Mouse (Mus musculus) forebrain, embryonic 16.5 days (tissue): ENCODE results near the gene Lman1l. TPM values are rescaled to one million over a fixed set of nuclear protein-coding genes. Genes with fewer than 3 reads are reported as not detected.

Source experiments
- ATAC-seq: fragments of 200-750 bp; cut with Nextera tagmentation; 2 replicates; pipeline ENCODE4 v1.8.0; 2017; ENCODE audit warnings: mild to moderate bottlenecking, moderate library complexity
- H3K27ac ChIP-seq: fragments of 300-500 bp; sonication (generic); 2 replicates; pipeline ENCODE4 v1.5.1; 2014; ENCODE audit warnings: low read length, control low read depth
- H3K27me3 ChIP-seq: fragments of 300-500 bp; sonication (generic); replicated peaks from 2 replicates; pipeline ENCODE4 v1.6.1; 2014; ENCODE audit warnings: low read length; ENCODE audit not compliant: control insufficient read depth, insufficient read depth
- H3K36me3 ChIP-seq: fragments of 300-500 bp; sonication (generic); 2 replicates; pipeline ENCODE4 v1.6.1; 2014; ENCODE audit not compliant: control insufficient read depth, insufficient read depth
- H3K4me1 ChIP-seq: fragments of 300-500 bp; sonication (generic); replicated peaks from 2 replicates; pipeline ENCODE4 v1.6.1; 2014; ENCODE audit warnings: low read length; ENCODE audit not compliant: control insufficient read depth, insufficient read depth
- H3K4me2 ChIP-seq: fragments of 300-500 bp; sonication (generic); 2 replicates; pipeline ENCODE4 v1.6.1; 2014; ENCODE audit warnings: mild to moderate bottlenecking, low read length, control low read depth
- H3K4me3 ChIP-seq: fragments of 300-500 bp; sonication (generic); replicated peaks from 2 replicates; pipeline ENCODE4 v1.5.1; 2014; ENCODE audit warnings: mild to moderate bottlenecking, low read length, control low read depth
- H3K9ac ChIP-seq: fragments of 300-500 bp; sonication (generic); replicated peaks from 2 replicates; pipeline ENCODE4 v1.6.1; 2014; ENCODE audit warnings: low read depth, low read length, control low read depth
- H3K9me3 ChIP-seq: fragments of 300-500 bp; sonication (generic); 2 replicates; pipeline ENCODE4 v1.6.1; 2016; ENCODE audit warnings: low read length; ENCODE audit not compliant: control insufficient read depth
- WGBS: fragments of 180-500 bp; shearing (Covaris S2); extraction: QIAGEN DNeasy Blood & Tissue Kit; methylation state at CpG from one replicate; pipeline ENCODE4 v1.1.7; 2014; 5-methylcytosine and 5-hydroxymethylcytosine counted together
- polyA plus RNA-seq: library from polyadenylated mRNA; unstranded; fragments of >200 nt; fragmentation: Nextera tagmentation; extraction: Ambion mirVana; gene quantifications from 2 replicates; pipeline ENCODE4 v1.2.1, GENCODE M21; 2015

Gene Lman1l
- polyA plus RNA-seq, 1 experiment from 2014 or later, result not detected

GRCm38 (mm10) chr9:57612587-57612986 lies 8.0 kb downstream of the Lman1l start:
- 85% methylated on average over 7 of the region's 7 CpGs for WGBS
- no peak overlapping the region for H3K9ac ChIP-seq
- ATAC-seq, result no peak
- no peak overlapping the region for H3K4me2 ChIP-seq
- peaks cover 14% of the 10 kb centered on the region for H3K4me1 ChIP-seq
- no peak overlapping the region for H3K27ac ChIP-seq
- H3K4me3 ChIP-seq, result no peak overlapping the region
- H3K9me3 ChIP-seq, result no peaks in the 10 kb centered on the region
- 0 out of 2 replicates have a peak, but pooled peaks cover under 1% of the 10 kb centered on the region for H3K27me3 ChIP-seq
- H3K36me3 ChIP-seq, result no peaks in the 10 kb centered on the region

- peaks cover 21% of the 10 kb centered on the region for H3K4me1 ChIP-seq
Observed at GRCm38 (mm10) chr9:57610359-57610826, 10.2 kb downstream of the Lman1l start.

GRCm38 (mm10) chr9:57609803-57610202 lies 10.8 kb downstream of the Lman1l start:
- Histone ChIP-seq H3K27ac (peak overlapping the region; percentile 52; the same call in 1 of the 2 replicates), H3K4me2 (no peak overlapping the region), H3K9me3 (no peaks in the 10 kb centered on the region), H3K9ac (no peak overlapping the region), H3K4me3 (no peak overlapping the region), H3K4me1 (peaks cover 21% of the 10 kb centered on the region), H3K27me3 (peaks cover 10% of the 10 kb centered on the region; the same call in 1 of the 2 replicates), H3K36me3 (no peaks in the 10 kb centered on the region)
- 64% methylated on average over 3 of the region's 3 CpGs for WGBS
- ATAC-seq, result no peak

More at GRCm38 (mm10) chr9:57610359-57610826, 10.2 kb downstream of the Lman1l start:
- no peaks in the 10 kb centered on the region for H3K9me3 ChIP-seq
- H3K36me3 ChIP-seq, result no peaks in the 10 kb centered on the region
- H3K4me2 ChIP-seq, result no peak overlapping the region
- peaks cover 9% of the 10 kb centered on the region; the same call in 1 of the 2 replicates for H3K27me3 ChIP-seq
- H3K9ac ChIP-seq, result no peak overlapping the region
- peak; percentile 86 for ATAC-seq
- H3K4me3 ChIP-seq, result no peak overlapping the region
- 19% methylated on average over 3 of the region's 3 CpGs for WGBS
- H3K27ac ChIP-seq, result peak overlapping the region; percentile 52

GRCm38 (mm10) chr9:57606139-57606851 lies 14.3 kb downstream of the Lman1l start, which contains the start of gene Cplx3:
TSS of gene Cplx3 (minus strand) at chr9:57606281.
- H3K4me3 ChIP-seq, result peak within 1 kb of the TSS; percentile 13
- peaks cover 23% of the 10 kb centered on the region for H3K4me1 ChIP-seq
- WGBS, result 7% methylated on average over 23 of the region's 24 CpGs
- H3K27me3 ChIP-seq, result peaks cover 10% of the 10 kb centered on the region; the same call in 1 of the 2 replicates
- H3K9me3 ChIP-seq, result no peaks in the 10 kb centered on the region
- H3K4me2 ChIP-seq, result peak within 1 kb of the TSS; percentile 28
- H3K27ac ChIP-seq, result no peak within 1 kb of the TSS
- H3K36me3 ChIP-seq, result no peaks in the 10 kb centered on the region
- ATAC-seq, result peak; percentile 36; the same call in 1 of the 2 replicates
- peak within 1 kb of the TSS; percentile 22; the same call in 1 of the 2 replicates for H3K9ac ChIP-seq

GRCm38 (mm10) chr9:57605503-57605902 lies 15.1 kb downstream of the Lman1l start:
- no peak overlapping the region for H3K4me2 ChIP-seq
- no peak overlapping the region for H3K9ac ChIP-seq
- H3K36me3 ChIP-seq, result no peaks in the 10 kb centered on the region
- H3K4me1 ChIP-seq, result peaks cover 24% of the 10 kb centered on the region
- no peaks in the 10 kb centered on the region for H3K9me3 ChIP-seq
- no peak overlapping the region for H3K27ac ChIP-seq
- H3K4me3 ChIP-seq, result no peak overlapping the region
- WGBS, result 8% methylated on average over 9 of the region's 9 CpGs
- H3K27me3 ChIP-seq, result peaks cover 10% of the 10 kb centered on the region; the same call in 1 of the 2 replicates
- ATAC-seq, result no peak

- H3K36me3 ChIP-seq, result no peaks in the 10 kb centered on the region
- WGBS, result 66% methylated on average over 4 of the region's 4 CpGs
- H3K9ac ChIP-seq, result no peak overlapping the region
- ATAC-seq, result no peak
- H3K4me2 ChIP-seq, result no peak overlapping the region
- H3K27me3 ChIP-seq, result peaks cover 10% of the 10 kb centered on the region; the same call in 1 of the 2 replicates
- H3K9me3 ChIP-seq, result no peaks in the 10 kb centered on the region
- peaks cover 20% of the 10 kb centered on the region for H3K4me1 ChIP-seq
- no peak overlapping the region for H3K4me3 ChIP-seq
- H3K27ac ChIP-seq, result no peak overlapping the region
Observed at GRCm38 (mm10) chr9:57604875-57605274, 15.7 kb downstream of the Lman1l start.

GRCm38 (mm10) chr9:57602098-57602497 lies 18.5 kb downstream of the Lman1l start:
- peaks cover 7% of the 10 kb centered on the region; the same call in 1 of the 2 replicates for H3K27me3 ChIP-seq

GRCm38 (mm10) chr9:57601353-57601706 lies 19.2 kb downstream of the Lman1l start:
- ATAC-seq, result peak; percentile 65
- Histone ChIP-seq H3K4me3 (no peak overlapping the region), H3K9ac (no peak overlapping the region), H3K27me3 (0 out of 2 replicates have a peak, but pooled peaks cover 3% of the 10 kb centered on the region), H3K4me1 (peaks cover 16% of the 10 kb centered on the region), H3K4me2 (no peak overlapping the region), H3K36me3 (no peaks in the 10 kb centered on the region), H3K9me3 (no peaks in the 10 kb centered on the region), H3K27ac (no peak overlapping the region)
- 52% methylated on average over 2 of the region's 2 CpGs for WGBS

More at GRCm38 (mm10) chr9:57602098-57602497, 18.5 kb downstream of the Lman1l start:
- H3K36me3 ChIP-seq, result no peaks in the 10 kb centered on the region
- 58% methylated on average over 8 of the region's 8 CpGs for WGBS
- no peak overlapping the region for H3K4me2 ChIP-seq
- no peak overlapping the region for H3K4me3 ChIP-seq
- no peak overlapping the region for H3K9ac ChIP-seq
- H3K9me3 ChIP-seq, result no peaks in the 10 kb centered on the region
- peaks cover 19% of the 10 kb centered on the region for H3K4me1 ChIP-seq
- H3K27ac ChIP-seq, result no peak overlapping the region
- no peak for ATAC-seq

- peak; percentile 38; the same call in 1 of the 2 replicates for ATAC-seq
Observed at GRCm38 (mm10) chr9:57600620-57601352, 19.8 kb downstream of the Lman1l start.

More at GRCm38 (mm10) chr9:57600620-57601352, 19.8 kb downstream of the Lman1l start:
- peaks cover 12% of the 10 kb centered on the region for H3K4me1 ChIP-seq
- H3K9ac ChIP-seq, result no peak overlapping the region
- no peak overlapping the region for H3K4me3 ChIP-seq
- H3K27ac ChIP-seq, result no peak overlapping the region
- H3K27me3 ChIP-seq, result 0 out of 2 replicates have a peak, but pooled peaks cover 3% of the 10 kb centered on the region
- no peak overlapping the region for H3K4me2 ChIP-seq
- no peaks in the 10 kb centered on the region for H3K36me3 ChIP-seq
- H3K9me3 ChIP-seq, result no peaks in the 10 kb centered on the region
- 11% methylated on average over 3 of the region's 3 CpGs for WGBS
